Mouse (Mus musculus) testis, adult 2 months (tissue): ENCODE results near the gene Zfp36. TPM values are rescaled to one million over a fixed set of nuclear protein-coding genes. Genes with fewer than 3 reads are reported as not detected.
A peak's percentile ranks its signal among the peaks of the same experiment; 100 is the strongest.

Experiments used
- H3K27ac ChIP-seq: fragments of 200-500 bp; 2 replicates; pipeline ENCODE4 v1.5.1; 2012; ENCODE audit warnings: low read depth, low read length; ENCODE audit not compliant: control insufficient read depth, insufficient read depth
- H3K27me3 ChIP-seq: fragments of 200-500 bp; 2 replicates; pipeline ENCODE4 v1.6.1; 2012; ENCODE audit warnings: mild to moderate bottlenecking, low read length, moderate library complexity; ENCODE audit not compliant: control insufficient read depth, insufficient read depth
- H3K36me3 ChIP-seq: fragments of 200-500 bp; 2 replicates; pipeline ENCODE4 v1.6.1; 2012; ENCODE audit warnings: mild to moderate bottlenecking, low read length; ENCODE audit not compliant: control insufficient read depth, insufficient read depth
- H3K4me1 ChIP-seq: fragments of 200-500 bp; 2 replicates; pipeline ENCODE4 v1.6.1; 2012; ENCODE audit warnings: low read length; ENCODE audit not compliant: control insufficient read depth, insufficient read depth
- H3K4me3 ChIP-seq: fragments of 200-500 bp; 2 replicates; pipeline ENCODE4 v1.5.1; 2012; ENCODE audit warnings: low read depth, mild to moderate bottlenecking, low read length, moderate library complexity, mixed read lengths; ENCODE audit not compliant: control insufficient read depth
- CTCF ChIP-seq: fragments of 200-500 bp; IDR thresholded peaks from 2 replicates; pipeline ENCODE4 v1.5.1; 2012; ENCODE audit warnings: low read depth, mild to moderate bottlenecking, inconsistent platforms, low read length, moderate library complexity; ENCODE audit not compliant: control insufficient read depth, insufficient read depth, insufficient replicate concordance
- POLR2A ChIP-seq: fragments of 200-500 bp; IDR thresholded peaks from 2 replicates; pipeline ENCODE4 v1.6.1; 2012; ENCODE audit warnings: low read depth, mild to moderate bottlenecking, inconsistent platforms, low read length, moderate library complexity; ENCODE audit not compliant: control insufficient read depth
- polyA plus RNA-seq: library from polyadenylated mRNA; depleted of rRNA; stranded (reverse); fragments of >200 nt; gene quantifications from 2 replicates; pipeline ENCODE4 v1.2.3, GENCODE M21; 2012

Zfp36 gene
- polyA plus RNA-seq, 1 experiment: 3.8 TPM

DNA sequence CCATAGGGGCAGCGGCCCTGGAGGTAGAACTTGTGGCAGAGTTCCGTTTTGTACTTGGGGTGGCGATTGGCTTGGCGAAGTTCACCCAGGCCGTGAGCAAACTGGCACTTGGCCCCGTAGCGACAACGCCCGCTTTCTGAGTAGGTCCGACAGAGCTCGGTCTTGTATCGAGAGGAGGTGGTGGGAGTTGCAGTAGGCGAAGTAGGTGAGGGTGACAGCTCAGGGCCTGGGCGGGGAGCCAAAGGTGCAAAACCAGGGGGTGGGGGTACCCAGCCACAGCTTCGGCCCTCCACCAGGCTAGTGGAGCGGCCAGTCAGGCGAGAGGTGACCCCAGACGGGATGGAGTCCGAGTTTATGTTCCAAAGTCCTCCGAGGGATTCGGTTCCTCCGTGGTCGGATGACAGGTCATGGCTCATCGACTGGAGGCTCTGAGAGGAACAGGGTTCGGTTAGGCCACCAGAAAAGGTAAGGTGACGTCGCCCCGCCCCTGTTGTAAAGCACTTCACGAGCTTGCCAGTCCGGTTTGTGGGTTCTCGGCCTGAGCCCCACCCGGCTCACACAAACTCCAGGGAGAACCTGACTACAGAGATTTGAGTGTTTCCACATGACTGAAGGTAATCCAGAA, 1.9 kb downstream of the Zfp36 start:
- Histone ChIP-seq H3K4me1 (peaks cover 49% of the 10 kb centered on the region), H3K36me3 (no peaks in the 10 kb centered on the region), H3K27ac (peak overlapping the region; percentile 91), H3K27me3 (no peaks in the 10 kb centered on the region), H3K4me3 (peak overlapping the region; percentile 86)
- TF ChIP-seq POLR2A (peak; percentile 7; the same call in 1 of the 2 replicates), CTCF (no peak)

DNA sequence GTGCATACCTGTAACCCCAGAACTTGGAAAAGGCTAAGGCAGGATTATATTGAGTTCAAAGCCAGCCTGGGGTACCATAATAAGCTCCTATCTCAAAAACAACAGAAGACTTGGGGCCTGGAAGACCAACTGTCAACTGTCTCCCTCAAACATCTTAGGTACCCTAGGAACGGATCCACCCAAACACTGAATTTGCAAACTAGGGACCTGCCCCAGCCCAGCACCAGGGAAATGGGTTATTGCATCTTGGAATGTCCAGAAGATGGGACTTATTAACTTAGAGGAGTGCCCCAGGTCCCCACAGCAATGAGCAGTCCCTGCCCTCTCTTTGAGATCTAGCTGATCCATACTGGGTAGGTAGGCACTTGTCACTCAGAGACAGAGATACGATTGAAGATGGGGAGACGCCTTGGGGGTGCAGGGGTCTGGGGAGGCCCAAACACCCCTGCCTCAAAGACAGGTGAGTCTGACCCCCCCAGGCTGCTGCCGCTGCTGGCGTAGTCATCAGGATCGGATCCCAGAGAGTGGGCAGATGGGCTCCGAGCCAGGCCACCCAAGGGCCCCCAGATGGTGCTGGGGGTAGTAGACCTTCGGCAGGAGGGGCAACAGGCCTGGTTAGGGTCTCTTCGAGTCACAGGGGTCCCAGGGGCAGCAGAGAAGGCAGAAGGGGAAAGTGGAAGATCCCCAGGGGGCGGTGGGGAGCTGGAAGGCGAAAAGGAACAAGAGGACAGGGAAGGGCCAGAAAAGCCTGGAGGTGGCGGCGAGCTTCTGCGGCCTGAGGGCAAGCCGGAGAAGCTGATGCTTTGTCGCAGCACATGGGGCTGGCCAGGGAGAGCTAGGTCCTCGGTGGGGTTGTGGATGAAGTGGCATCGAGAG, 2.6 kb downstream of the Zfp36 start:
- peaks cover 42% of the 10 kb centered on the region for H3K4me1 ChIP-seq
- H3K27ac ChIP-seq: peak overlapping the region; percentile 65; the same call in 1 of the 2 replicates
- no peak for TF ChIP-seq CTCF
- no peak for TF ChIP-seq POLR2A

DNA sequence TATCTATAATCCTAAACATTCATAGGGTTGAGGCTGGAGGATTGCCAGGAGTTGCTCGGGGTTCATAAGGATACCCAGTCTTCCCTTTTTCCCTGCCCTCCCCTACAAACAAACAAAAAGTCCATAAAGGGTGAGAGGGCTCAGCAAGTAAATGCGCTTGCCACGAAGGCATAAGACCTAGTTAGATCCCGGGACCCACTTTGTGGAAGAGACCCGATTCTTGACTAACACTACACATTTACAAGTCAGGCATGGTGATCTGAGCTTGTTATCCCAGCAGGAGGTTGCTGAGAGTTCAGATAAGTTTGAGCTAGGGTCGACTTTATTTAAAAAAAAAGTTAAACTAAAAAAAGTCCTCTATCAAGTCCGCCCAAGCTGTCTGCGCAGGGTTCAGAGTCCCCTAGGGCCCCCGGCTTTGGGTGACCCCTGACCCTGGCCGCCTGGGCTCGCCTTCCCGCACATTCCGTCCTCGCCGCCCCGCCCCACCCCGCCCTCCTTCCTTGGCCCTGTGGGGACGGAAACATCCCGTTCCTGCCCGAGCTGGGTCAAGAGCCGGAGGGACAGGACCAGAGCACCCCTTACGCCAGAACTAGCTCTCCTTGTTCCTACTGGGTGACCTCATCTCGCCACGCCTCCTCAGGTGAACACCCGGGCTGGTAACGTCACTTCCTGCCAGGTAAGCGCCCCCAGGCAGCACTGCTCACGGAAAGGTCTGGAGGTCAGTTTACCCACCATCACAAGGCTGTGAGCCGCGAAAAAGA, 3.9 kb downstream of the Zfp36 start:
- Histone ChIP-seq H3K27ac (peak overlapping the region; percentile 91), H3K4me1 (peaks cover 40% of the 10 kb centered on the region)
- TF ChIP-seq CTCF: no peak
- peak; percentile 62; the same call in 1 of the 2 replicates for TF ChIP-seq POLR2A

More for the DNA sequence above, 2.6 kb downstream of the Zfp36 start:
- no peaks in the 10 kb centered on the region for H3K36me3 ChIP-seq
- peak overlapping the region; percentile 86 for H3K4me3 ChIP-seq
- no peaks in the 10 kb centered on the region for H3K27me3 ChIP-seq

DNA sequence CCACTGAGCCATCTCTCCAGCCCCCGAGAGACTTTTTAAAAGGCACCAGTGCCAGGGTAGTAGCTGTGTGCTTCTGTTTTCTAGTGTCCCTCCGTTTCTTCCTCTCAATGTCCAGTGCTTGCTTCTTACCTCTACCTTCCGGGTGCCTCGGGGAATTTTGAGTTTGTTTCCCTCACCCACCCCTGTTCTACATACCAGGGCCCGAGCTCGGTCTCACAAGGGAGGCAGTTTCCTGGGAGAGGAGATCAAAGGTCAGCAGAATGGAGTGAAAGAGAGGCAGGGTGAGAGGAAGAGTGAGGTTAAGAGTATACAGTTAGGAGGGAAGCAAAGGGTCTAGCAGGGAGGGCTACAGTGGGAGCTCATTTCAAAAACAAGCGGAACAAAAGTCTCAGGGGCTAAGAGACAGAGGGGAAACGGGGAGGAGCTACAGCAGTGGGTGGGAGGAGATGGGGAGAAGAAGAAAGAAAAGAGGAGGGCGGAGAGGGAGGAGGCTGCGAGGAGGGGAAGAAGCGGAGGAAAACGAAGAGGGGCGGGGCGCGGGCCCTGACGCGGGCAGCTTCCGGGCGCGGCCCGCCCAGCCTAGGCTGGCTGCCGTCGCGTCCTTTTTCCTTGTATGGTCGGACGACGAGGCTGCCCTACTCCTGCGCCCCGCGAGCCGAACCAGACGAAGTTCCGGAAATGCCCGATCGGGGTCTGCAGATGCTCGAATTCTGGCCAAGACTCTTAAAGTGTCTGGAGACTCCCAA, 4.7 kb downstream of the Zfp36 start:
- peaks cover 38% of the 10 kb centered on the region for H3K4me1 ChIP-seq
- no peaks in the 10 kb centered on the region for H3K36me3 ChIP-seq
- peak overlapping the region; percentile 93 for H3K27ac ChIP-seq
- H3K27me3 ChIP-seq: no peaks in the 10 kb centered on the region
- peak overlapping the region; percentile 86 for H3K4me3 ChIP-seq
- peak; percentile 65 for TF ChIP-seq POLR2A
- no peak for TF ChIP-seq CTCF

More for the DNA sequence above, 3.9 kb downstream of the Zfp36 start:
- no peaks in the 10 kb centered on the region for H3K27me3 ChIP-seq
- H3K4me3 ChIP-seq: peak overlapping the region; percentile 86
- no peaks in the 10 kb centered on the region for H3K36me3 ChIP-seq

DNA sequence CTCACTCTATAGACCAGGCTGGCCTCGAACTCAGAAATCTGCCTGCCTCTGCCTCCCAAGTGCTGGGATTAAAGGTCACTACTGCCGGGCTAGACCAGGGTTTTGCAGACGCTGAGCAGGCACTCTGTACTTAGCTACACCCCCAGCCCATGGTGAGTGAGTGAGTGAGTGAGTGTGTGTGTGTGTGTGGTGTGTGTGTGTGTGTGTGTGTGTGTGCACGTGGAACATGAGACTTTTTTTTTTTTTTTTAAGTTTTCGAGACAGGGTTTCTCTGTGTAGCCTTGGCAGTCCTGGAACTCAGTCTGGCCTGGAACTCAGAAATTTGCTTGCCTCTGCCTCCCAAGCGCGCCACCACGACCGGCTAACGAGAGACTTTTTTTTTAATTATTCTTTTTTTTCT, 5.4 kb downstream of the Zfp36 start:
- Histone ChIP-seq H3K27ac (no peak overlapping the region), H3K27me3 (no peaks in the 10 kb centered on the region), H3K4me1 (peaks cover 37% of the 10 kb centered on the region), H3K36me3 (no peaks in the 10 kb centered on the region), H3K4me3 (peak overlapping the region; percentile 5)
- no peak for TF ChIP-seq CTCF

DNA sequence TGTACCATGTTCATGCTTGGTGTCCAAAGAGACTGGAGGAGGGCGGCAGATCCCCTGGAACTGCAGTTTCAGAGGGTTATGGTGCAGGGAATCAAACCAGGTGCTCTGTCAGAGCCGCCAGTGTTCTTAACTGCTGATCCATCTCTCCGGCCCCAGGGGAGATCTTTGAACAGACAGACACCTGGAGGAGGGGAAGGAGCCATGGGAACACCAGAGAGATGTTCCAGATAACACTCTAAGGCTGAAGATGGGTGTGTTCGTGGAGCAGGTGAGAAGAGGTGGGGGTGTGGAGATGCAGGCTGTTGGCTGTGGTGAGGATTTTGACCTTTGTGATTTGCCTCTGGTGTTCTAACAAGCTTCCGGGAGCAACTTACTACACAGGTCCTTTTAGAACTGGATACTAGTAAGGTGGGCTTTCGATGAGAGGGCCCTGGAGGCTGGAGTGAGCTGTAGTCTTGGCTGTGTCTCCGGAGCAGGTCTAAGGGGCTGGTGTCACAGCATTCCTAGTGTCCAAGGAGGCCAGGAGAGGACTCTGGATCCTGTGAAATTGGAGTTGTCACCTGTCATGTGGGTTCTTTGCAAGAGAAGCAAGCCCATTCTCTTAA, 6.1 kb downstream of the Zfp36 start:
- no peaks in the 10 kb centered on the region for H3K27me3 ChIP-seq
- no peak overlapping the region for H3K4me3 ChIP-seq
- H3K27ac ChIP-seq: no peak overlapping the region
- no peaks in the 10 kb centered on the region for H3K36me3 ChIP-seq
- no peak for TF ChIP-seq POLR2A
- no peak for TF ChIP-seq CTCF
- H3K4me1 ChIP-seq: peaks cover 37% of the 10 kb centered on the region
